Mouse (Mus musculus) urinary bladder, postnatal 4 days (tissue): ENCODE measurements around the gene Ccdc65.

Experiments
- DNase-seq, 2 experiments: peaks; one replicate each; pipeline ENCODE4 v3.0.0; 2021 to 2022; ENCODE audit warnings: low spot score in 2 of 2

The Ccdc65 gene

DNA sequence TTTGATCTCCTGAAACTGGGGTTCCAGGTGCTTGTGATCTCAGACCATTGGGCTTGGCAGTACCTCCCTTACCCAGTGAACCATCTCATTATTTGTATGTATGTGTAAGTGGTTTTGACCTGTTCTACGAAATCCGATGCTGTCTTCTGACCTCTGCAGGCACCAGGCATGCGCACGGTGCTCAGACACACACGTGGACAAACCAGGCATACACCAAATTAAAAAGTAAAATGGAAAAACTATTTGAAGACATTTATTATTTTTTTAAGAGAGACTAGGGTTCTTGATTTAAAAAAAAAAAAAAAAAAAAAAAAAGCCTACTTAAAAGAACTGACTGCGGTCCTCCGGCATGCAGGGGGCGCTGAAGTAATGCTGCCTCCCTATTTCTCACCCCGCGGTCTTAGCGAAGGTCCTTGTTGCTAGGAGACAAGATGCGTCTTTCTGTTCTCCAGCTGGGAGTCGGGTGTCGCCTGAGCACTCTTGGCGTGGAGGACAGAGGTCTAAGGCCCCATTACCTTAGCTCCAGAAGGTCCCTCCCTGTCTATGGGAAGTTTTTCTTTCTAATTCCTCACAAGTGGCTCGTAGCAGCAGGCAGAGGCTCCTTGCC is at the start of gene Ccdc65:
Gene Ccdc65, plus strand, starts transcription at position 442 of the 607 bp plus-strand sequence.
- peak; percentile 75 to 84 for DNase-seq

DNA sequence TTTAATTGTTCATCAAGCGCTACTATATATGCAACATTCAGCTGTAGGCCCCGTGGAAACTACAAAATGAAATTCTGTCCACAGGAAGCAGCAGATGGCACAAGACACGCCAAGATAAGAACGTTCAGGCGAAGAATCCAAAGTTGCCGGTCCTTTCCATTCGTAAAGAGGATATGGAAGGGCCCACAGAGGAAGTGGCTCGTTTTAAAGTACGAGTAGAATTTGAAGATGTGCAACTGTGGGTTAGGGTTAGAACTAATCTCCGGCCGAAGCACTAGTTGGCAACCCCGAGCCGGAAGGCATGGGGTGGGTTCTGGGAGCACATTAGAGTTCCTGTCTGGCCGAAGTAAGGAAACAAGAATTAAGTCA is 45.8 kb upstream of the Ccdc65 start:
- no peak for DNase-seq

DNA sequence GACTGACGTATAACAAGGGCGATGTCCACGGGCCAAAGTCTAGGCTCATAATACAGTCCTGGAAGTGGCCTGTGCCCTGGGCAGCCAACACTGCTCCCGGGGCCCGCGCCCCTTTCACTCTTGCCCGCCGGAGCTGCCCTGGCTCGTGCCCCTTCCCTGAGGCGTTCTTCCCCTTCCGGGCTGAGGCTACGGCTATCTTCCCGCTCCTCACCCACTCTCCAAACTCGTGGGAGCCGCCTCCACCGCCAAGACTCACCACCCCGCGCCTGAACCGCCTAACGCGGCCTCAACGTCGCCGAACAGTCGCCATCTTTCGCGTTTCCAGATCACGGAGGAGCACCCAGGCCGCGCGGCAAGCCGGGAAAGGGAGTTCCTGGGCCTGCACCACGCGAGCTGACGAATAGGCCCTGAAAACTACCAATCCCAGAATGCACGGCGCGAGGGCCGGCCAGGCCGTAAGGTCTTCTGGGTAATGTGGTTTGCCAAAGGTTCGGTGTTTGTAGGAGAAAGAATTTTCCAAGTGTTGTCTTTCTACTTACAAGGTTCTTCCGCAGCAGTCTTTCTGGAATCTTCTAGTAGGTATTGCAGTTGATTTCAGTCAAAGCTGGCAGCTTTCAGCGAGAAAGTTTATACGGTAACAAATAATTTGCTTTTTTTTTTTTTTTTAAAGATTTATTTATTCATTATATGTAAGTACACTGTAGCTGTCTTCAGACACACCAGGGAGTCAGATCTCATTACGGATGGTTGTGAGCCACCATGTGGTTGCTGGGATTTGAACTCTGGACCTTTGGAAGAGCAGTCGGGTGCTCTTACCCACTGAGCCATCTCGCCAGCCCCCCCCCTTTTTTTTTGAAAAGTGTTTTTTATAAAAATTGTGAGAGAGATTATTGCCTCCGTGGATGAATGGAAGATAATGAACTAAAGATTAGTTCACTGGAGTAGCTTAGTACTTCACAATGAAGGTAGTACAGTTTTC is 45.2 kb upstream of the Ccdc65 start, which contains the start of gene Ddx23:
Gene Ddx23, minus strand, starts transcription at position 328 of the 979 bp plus-strand sequence.
- DNase-seq: peak; percentile 92 to 95

DNA sequence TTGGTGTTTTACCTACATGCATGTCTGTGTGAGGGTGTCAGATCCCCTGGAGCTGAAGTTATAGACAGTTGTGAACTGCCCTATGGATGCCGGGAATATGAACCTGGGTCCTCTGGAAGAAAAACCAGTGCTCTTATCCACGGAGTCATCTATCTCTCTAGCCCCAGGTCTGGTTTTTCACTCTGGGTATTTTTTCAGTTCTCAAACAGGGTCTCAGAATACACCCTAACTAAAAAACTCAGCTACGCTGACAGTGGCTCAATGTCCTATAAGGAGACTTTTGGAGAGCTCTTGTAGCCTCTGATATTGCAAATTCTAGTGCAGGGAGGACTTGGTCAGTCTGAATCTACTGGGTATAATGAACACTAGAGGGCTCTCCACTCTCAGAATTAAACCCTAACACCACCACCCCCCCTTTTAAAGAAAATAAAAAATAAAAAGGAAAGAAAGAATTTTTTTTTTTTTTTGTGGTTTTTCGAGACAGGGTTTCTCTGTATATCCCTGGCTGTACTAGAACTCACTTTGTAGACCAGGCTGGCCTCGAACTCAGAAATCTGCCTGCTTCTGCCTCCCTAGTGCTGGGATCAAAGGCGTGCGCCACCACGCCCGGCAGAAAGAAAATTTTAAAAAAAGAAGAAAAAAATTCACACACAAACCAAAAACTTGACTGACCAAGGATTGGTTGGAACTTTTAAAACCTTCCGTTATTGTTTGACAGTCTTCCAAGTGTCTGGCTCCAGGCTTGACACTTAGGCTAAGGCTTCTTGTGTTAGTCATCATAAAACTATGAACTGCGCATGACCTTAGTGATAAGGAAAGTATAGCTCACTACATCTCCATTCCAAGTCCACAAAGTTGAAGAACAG is 43.7 kb upstream of the Ccdc65 start:
- DNase-seq: no peak

DNA sequence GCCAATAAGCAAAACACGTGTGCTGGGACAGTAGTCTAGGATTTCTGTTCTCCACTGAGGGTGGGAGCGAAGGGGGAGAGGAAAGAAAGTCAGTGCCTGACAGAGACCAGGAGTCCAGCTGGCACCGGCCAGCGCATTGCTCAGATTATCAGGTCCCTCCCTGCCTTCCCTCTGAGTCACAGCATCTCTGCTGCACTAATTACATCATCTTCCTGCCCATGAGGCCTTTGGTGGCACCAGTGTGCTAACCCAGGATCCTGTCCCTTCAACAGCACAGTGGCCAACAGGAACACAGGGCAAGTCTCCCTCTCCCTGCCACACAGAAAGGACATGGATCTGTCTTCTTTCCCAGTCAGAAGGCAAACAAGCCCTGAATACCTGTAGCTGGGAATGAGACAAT is 35.4 kb upstream of the Ccdc65 start:
- DNase-seq: no peak

DNA sequence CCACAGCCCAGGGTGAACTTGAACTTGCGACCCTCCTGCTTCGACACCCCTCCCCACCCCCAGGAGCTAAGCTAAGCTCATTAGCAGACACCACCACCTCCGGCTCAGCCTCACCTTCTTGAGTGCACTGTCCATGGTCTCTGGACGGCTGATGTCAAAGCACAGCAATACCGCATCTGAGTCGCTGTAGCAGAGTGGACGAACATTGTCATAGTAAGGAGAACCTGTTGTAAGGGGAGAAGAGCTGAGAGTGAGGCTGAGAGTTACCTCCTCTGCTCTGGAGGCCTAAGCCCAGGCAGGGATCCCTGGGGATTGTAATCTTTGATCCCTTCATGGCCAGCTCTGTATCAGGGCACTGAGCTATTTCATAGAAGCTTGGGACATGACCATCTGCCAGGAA is 34.3 kb upstream of the Ccdc65 start:
- DNase-seq: no peak

DNA sequence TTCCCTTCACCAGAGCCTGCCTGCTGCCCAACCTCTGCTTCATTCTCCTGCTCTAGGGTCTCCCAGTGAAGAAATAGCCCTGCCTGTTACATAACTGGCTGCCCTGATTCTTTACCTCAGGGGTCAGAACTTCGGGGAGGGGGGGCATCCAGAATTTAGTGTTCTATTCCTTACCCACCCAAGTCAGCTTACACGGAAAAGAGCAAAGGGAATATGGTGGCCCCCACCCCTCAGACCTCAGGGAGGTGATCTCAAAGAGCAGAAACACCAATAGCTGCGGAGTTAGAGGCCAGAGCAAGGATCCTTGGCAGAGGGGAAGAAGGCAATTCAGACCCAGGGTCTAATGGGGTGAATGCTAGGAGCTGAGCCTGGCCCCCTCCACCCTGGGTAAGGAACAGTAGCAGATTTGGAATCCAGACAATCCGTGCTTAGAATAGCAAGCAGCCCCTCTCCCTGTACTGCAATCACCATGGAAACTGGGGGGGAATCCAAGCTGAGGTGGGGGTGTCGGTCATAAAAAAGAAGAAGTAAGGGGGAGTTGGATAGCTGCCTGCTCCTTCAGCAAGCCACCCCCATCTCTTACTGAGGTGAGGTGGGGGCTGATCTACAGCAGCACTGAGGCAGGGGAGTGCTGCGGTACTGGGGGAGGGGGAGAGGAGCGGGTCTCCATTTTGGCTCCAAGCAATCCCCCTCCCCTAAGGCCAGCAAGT is 33.6 kb upstream of the Ccdc65 start:
- DNase-seq: no peak

DNA sequence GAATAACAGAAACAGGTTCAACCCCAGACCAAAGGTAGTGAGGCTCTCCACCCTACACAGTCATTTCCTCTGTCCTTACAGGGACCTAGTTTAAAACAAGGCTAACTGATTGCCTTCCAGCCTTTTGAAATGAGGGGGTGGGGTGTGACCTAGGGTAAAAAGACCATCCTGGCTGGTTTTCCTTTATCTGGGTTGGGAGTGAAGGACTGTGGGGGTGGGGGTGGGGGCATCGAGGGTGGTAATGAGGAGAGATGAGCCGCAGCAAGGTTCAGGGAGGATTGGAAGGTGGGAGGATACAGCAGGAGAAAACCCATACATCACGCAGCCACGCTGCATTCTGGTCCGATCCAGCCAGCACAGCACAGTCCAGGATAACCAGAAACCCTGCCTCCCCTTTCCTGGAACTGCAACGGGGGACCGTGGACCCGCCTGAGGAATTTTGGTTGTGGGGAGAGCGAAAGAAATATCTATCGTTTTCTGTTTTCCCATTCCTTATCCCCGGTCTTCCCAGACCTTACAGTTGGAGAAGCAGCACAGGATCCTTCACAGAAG is 32.9 kb upstream of the Ccdc65 start:
- no peak for DNase-seq

DNA sequence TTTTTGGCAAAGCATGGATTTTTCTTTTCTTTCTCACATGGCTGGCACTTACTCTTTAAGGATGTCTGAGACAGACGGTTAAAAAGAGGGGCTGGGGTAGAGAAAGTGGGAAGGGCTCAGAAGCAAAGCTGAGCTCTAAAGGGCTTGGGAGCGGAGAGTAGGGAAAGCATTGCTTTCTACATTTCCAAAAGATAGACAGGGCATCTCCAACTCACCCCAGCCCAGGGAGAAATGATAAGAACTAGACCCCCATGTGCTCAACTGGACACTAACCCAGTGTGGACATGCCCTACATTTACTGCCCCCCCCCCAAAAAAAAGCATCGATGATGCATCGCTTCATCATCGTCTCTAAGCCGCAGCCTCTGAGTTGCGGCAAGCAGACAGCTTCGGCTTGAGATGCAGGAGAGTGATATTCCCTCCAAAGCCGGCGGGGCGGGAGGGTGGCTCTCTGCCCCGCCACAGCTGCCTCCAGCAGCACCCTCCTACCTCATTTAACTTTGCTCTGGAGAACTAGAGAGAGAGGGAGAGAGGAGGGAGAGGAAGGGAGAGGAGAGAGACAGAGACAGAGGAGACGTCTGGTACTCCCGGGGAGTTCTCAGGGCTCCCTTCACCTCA is 32.3 kb upstream of the Ccdc65 start:
- DNase-seq: no peak

DNA sequence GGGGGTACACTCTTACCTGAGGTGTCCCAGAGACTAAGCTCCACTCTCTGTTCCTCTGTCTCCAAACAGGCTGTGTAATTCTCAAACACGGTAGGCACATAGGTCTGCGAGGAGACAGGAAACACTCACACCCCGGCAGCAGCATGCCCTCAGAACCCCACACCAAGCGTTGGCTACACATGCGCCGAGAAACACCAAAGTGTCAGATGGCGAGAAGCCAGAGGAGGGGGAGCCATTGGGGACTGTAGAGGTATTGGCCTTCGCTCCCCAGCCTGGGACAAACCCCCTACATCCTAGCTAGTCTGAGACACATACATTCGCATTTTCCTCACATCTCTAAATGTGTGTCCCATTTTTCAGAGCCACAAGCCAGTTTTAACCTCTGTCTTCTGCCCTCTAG is 31.5 kb upstream of the Ccdc65 start:
- no peak for DNase-seq

DNA sequence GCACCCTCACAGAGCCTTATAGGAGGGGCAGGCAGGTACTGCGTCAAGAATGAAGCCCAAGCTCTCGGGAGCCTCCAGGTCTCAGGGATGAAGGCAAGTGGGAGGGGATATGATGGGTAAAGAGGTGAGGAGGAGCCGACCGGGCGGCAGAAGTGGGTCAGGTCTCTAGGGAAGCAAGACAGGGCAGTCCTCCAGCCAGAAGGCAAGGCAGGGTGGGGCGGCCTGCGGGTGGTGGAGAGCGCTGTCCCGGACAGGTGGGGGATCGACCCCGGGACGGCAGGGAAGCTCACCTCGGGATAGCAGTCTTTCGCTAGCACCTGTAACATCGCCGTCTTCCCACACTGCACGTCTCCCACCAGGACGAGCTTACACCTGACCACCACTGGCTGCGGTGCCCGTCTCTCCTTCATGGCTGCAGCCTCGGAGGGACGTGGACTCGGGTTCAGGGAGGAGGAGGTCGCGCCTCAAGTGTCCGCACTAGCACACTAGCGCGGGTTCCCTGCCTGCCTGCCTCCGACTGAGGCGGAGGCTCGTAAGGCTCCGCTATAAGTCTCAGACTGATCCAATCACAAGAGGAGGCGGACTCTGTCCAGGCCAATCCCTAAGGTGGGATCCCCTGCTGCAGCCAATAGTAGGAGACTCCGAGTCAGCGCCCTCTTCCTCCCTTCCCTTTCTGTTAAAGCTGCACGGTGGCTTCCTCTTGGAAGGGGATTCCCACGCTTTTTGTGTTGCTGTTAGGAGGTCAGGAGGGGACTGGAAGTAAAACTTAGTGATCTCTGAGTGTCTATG is 30.9 kb upstream of the Ccdc65 start, which contains the start of gene Rnd1:
Gene Rnd1, minus strand, starts transcription at position 522 of the 789 bp plus-strand sequence.
- peak; percentile 65 to 71 for DNase-seq

DNA sequence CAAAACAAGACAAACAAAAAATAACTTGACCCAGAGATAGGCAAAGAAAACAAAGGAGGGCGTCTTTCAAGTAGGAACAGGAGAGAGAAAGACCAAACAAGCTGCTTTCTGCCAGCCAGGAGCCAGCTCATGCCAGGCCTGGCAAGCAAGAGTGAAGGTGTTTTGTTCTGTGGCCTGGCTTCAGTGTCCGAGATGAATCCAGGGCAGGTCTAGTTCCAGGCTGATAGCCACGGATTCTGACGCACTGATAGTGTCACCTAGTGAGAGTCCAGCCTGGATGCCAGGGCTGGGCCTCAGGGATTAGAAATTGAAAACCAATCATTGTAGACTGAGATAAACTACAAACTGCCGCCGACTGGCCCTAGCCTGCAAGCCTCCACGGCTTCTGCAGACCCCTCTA is 30.0 kb upstream of the Ccdc65 start:
- no peak for DNase-seq

DNA sequence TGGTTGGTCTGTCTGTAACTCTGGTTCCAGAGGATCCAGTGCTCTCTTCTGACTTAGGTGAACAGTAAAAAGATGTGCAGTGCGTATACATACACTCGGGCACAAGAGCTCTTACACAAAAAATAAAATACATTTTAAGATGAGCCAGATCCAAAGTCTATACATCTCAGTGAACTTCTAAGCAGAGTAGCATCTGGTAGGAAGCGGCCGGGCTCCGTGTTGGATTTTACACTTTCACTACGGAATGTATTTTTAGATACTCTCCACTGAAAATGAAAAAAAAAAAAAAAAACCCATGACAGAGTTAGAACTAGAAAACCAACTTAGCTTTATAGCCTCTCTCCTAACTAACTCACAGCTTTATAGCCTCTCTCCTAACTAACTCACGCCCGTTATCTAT is 27.3 kb upstream of the Ccdc65 start:
- no peak for DNase-seq

DNA sequence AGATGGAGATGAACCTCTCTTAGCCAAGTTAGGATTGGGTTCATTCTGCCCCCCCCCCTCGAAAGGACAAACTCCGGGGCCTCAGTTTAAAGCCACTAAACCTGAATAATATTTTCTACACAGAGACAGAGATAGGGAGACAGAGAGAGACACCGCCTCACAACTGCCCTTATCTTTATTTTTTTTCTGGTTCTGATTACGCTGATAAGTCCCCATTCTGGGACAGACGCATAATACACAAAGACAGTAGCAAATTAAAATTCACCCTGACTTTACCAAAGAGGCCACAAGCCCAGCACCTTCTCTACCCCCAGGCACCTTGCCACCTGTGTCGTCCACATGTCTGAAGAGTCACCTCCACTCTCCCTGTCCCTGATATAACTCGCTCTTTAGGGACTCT is 26.4 kb upstream of the Ccdc65 start:
- DNase-seq: no peak

DNA sequence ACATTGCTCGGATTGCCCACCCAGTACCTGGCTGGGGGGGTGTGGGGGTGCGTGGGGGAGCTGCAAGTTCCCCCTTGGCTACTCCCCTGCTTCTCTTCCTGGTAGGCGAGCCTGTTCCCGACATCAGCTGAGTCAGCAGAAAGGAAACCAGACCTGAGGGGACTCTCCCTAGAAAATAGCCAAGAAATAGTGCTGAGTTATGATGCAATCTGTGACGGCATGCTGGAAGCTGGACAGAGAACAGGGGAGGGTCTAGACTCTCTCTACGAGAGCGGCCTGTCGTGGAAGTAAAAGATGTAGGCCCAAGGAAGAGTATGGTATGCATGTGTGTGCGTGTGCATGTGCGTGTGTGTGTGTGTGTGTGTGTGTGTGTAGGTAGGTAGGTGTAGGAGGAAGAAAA is 24.8 kb upstream of the Ccdc65 start:
- no peak for DNase-seq

DNA sequence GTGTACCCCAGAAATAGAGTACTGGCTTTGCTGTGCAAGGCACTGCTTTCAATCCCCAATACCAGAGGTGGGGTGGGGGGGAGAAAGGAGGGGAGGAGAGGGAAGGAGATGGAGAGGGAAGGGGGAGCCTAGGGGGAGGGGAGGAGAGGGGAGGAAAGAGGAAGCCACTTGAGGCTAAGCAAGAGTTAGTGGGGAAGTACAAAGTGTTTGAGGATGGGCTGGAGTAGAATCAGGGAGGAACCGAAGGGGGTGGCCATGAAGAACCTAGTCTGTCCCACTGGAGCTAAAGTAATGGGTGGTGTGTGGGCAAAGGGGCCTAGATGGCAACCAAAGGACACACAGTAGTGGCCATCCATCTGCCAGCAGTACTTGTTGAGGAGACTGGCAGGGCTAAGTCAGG is 24.3 kb upstream of the Ccdc65 start:
- no peak for DNase-seq

DNA sequence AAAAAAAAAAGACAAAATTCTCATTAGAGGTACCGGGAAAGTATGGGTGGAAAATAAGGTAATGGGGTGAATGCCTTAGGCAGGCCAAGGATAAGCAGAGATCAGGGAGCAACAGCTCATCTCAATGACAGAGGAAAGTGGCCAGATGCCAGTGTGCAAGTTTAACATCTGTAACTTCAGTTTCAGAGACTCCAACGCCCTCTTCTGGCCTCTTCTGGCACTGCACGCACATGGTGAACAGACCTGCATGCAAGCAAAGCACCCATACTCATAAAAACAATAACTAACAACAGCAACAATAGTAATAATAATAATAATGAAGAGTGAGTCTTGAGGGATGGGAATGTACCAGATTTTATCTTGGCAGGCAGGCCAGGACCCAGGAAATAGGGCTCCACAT is 22.1 kb upstream of the Ccdc65 start:
- DNase-seq: no peak

DNA sequence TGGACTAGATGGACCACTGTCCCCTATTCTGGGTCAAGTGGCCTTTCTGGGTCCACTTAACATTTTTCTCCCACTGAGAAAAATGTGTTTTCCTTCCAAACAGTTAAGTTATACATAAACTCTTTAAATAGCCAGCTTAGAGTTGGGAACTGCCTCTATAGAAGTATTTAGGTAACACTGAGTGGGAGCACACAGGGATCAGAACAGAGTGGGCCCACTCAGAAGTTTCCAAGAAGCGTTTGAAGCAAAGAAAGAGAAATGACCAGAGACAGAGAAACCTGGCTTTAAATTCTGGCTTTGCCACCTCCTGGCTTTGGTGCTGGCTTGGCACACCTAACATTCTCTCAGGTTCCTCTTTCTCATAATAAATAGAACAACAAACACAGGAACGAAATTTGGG is 18.3 kb upstream of the Ccdc65 start:
- DNase-seq: no peak

DNA sequence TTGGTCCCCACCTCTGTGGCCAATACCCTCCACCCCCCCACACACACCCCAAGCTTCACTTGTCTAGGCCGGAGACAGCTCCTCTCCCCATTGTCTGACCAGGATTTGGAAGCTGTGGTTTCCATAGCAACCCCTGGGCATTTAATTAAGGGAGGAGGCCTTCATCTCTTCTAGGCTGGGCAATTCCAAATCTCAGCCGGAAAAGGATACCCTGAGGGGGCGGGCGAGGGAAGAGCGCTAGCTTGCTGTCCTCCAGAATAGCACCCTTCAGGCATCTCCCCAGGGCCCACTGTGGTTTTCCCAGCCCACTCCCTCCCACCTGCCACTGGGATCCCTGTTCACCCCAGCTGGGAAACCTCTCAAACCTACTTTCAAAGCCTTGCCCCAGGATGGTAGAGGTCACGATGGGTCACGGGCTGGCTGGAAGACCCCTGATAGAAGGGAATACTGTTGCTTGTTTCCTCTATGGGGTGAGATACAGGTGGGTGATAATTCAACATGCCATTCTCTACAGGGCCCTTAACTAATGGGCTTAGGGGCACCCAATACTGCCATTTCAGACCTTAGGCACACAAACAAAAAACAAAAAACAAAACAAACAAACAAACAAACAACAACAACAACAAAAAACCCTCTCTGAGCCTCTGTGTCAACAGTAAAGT is 16.4 kb upstream of the Ccdc65 start:
- DNase-seq: no peak
